Mouse (Mus musculus) lung, postnatal 0 days (tissue): Measurements from ENCODE around the gene Chd3.

Experiments
- CTCF ChIP-seq: IDR thresholded peaks from 2 replicates; pipeline ENCODE4 v1.5.1; 2016; ENCODE audit warnings: antibody characterized with exemption, mild to moderate bottlenecking
- EP300 ChIP-seq: IDR thresholded peaks from 2 replicates; pipeline ENCODE4 v1.6.1; 2016; ENCODE audit warnings: antibody characterized with exemption, mild to moderate bottlenecking, control low read depth

- TF ChIP-seq CTCF = no peak
- TF ChIP-seq EP300 = no peak
These were observed 20.6 kb upstream of the Chd3 start for GRCm38 (mm10) chr11:69389531-69390399.
